ENCODE assay signal across 8 mouse cellular contexts in the genomic region with DNA sequence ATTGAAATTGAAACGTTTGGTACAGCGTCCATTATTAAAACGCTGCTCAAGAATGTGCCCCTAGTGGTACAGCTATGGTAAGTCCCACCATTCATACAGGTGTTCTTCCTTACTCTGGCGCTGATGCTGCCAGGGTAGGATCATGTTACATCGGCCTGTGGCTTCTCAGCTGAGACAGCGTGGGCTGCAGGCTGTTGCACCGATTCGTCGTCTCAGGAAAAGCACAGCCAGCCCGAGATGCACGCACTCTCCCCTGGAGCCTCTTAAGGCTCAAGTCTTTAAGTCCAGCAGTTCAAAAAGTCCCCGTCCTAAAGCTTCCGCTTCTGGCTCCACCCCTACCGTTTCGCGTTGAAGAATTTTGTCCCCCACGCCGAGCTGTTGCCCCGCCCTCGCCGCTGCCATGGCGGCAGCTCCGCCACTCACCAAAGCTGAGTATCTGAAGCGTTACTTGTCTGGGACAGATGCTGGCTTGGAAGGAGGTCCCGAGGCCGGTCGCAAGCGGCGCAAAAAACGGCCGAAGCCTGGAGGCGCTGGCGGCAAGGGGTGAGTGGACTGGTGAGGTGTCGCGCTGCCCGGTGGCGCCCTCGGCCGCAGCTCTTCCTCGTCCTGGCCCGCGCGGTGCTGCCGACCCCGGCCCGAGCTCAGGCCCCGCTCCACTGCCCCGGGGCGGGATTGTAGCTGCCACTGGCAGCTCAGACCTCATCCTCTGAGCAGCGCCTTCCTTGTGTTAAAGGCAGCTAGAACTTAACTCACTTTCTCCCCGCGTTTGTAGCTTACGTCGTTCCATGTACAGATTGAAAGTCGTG. TPM values are rescaled to one million over a fixed set of nuclear protein-coding genes. Genes with fewer than 3 reads are reported as not detected.
DNase-seq lines count a peak whose midpoint lies in the region; ATAC-seq and TF ChIP-seq lines count a peak whose summit lies in the region.

A gene (plus strand): TSS at position 378 of the 806 bp plus-strand sequence.

- H3K36me3 ChIP-seq in forebrain, embryonic 10.5 days (replicated peaks): peaks cover 62% of the 10 kb centered on the region
- peaks cover 51% of the 10 kb centered on the region for H3K36me3 ChIP-seq in heart, embryonic 15.5 days
- H3K36me3 ChIP-seq in liver, embryonic 14.5 days (replicated peaks; ENCODE audit: control insufficient read depth, insufficient read depth, low read depth): peaks cover 23% of the 10 kb centered on the region
- H3K36me3 ChIP-seq in neural tube, embryonic 11.5 days (ENCODE audit: control insufficient read depth, insufficient read depth, low read length): peaks cover 13% of the 10 kb centered on the region
- H3K36me3 ChIP-seq in stomach, postnatal 0 days (ENCODE audit: control insufficient read depth, insufficient read depth, low read length): peaks cover 18% of the 10 kb centered on the region

- H3K27me3 ChIP-seq in forebrain, embryonic 10.5 days (ENCODE audit: poor library complexity, severe bottlenecking): no peaks in the 10 kb centered on the region
- H3K27me3 ChIP-seq in heart, embryonic 15.5 days: no peaks in the 10 kb centered on the region
- no peaks in the 10 kb centered on the region for H3K27me3 ChIP-seq in liver, embryonic 14.5 days (ENCODE audit: control insufficient read depth, insufficient read depth, low read length)
- no peaks in the 10 kb centered on the region for H3K27me3 ChIP-seq in neural tube, embryonic 11.5 days (ENCODE audit: control insufficient read depth, insufficient read depth, low read length)
- H3K27me3 ChIP-seq in stomach, postnatal 0 days (ENCODE audit: control insufficient read depth, insufficient read depth, low read length): no peaks in the 10 kb centered on the region

- WGBS in forebrain, embryonic 10.5 days: under 1% methylated on average over 55 of the region's 55 CpGs
- WGBS in heart, embryonic 15.5 days: under 1% methylated on average over 55 of the region's 55 CpGs
- WGBS in liver, embryonic 14.5 days (ENCODE audit: insufficient replicate concordance): under 1% methylated on average over 55 of the region's 55 CpGs
- WGBS in neural tube, embryonic 11.5 days: under 1% methylated on average over 55 of the region's 55 CpGs
- under 1% methylated on average over 55 of the region's 55 CpGs for WGBS in stomach, postnatal 0 days

- H3K9ac ChIP-seq in heart, embryonic 15.5 days: peak within 1 kb of the TSS; percentile 92
- peak within 1 kb of the TSS; percentile 95 for H3K9ac ChIP-seq in liver, embryonic 14.5 days (replicated peaks)
- H3K9ac ChIP-seq in neural tube, embryonic 11.5 days (ENCODE audit: low read length): peak within 1 kb of the TSS; percentile 90
- peak within 1 kb of the TSS; percentile 91 for H3K9ac ChIP-seq in stomach, postnatal 0 days (ENCODE audit: low read length)

- no peak for TF ChIP-seq EP300 in liver, embryonic 14.5 days (IDR thresholded peaks at IDR 0.05; ENCODE audit: low read depth)
- no peak for TF ChIP-seq EP300 in stomach, postnatal 0 days (optimal IDR thresholded peaks at IDR 0.05)

- H3K9me3 ChIP-seq in forebrain, embryonic 10.5 days: no peaks in the 10 kb centered on the region
- H3K9me3 ChIP-seq in heart, embryonic 15.5 days (replicated peaks): no peaks in the 10 kb centered on the region
- no peaks in the 10 kb centered on the region for H3K9me3 ChIP-seq in liver, embryonic 14.5 days (ENCODE audit: control insufficient read depth, low read length)
- H3K9me3 ChIP-seq in neural tube, embryonic 11.5 days (ENCODE audit: control insufficient read depth, low read length): no peaks in the 10 kb centered on the region
- no peaks in the 10 kb centered on the region for H3K9me3 ChIP-seq in stomach, postnatal 0 days (ENCODE audit: control insufficient read depth, low read length)

- TF ChIP-seq CTCF in liver, embryonic 14.5 days (IDR thresholded peaks at IDR 0.05; ENCODE audit: low read depth): peak; percentile 77
- peak; percentile 77 for TF ChIP-seq CTCF in stomach, postnatal 0 days (IDR thresholded peaks at IDR 0.05; ENCODE audit: low read depth)

- peak within 1 kb of the TSS; percentile 74 for H3K4me2 ChIP-seq in heart, embryonic 15.5 days
- peak within 1 kb of the TSS; percentile 81 for H3K4me2 ChIP-seq in liver, embryonic 14.5 days (ENCODE audit: low read depth)
- H3K4me2 ChIP-seq in neural tube, embryonic 11.5 days (ENCODE audit: low read depth): peak within 1 kb of the TSS; percentile 76
- H3K4me2 ChIP-seq in stomach, postnatal 0 days (replicated peaks; ENCODE audit: low read depth): peak within 1 kb of the TSS; percentile 68

- peak within 1 kb of the TSS; percentile 93 for H3K27ac ChIP-seq in forebrain, embryonic 10.5 days
- H3K27ac ChIP-seq in heart, embryonic 15.5 days: peak within 1 kb of the TSS; percentile 89
- peak within 1 kb of the TSS; percentile 62 for H3K27ac ChIP-seq in liver, embryonic 14.5 days
- peak within 1 kb of the TSS; percentile 60; the same call in 1 of the 2 replicates for H3K27ac ChIP-seq in neural tube, embryonic 11.5 days (ENCODE audit: low read depth, low read length)
- H3K27ac ChIP-seq in stomach, postnatal 0 days (replicated peaks): peak within 1 kb of the TSS; percentile 82

- peaks cover 24% of the 10 kb centered on the region for H3K4me1 ChIP-seq in forebrain, embryonic 10.5 days
- H3K4me1 ChIP-seq in heart, embryonic 15.5 days (replicated peaks): peaks cover 8% of the 10 kb centered on the region
- peaks cover 7% of the 10 kb centered on the region in 2 experiments for H3K4me1 ChIP-seq in liver, embryonic 14.5 days (replicated peaks; ENCODE audit: control insufficient read depth in 2 of 2, insufficient read depth in 2 of 2, low read length in 1 of 2)
- H3K4me1 ChIP-seq in neural tube, embryonic 11.5 days (ENCODE audit: control insufficient read depth, insufficient read depth, low read length): peaks cover 6% of the 10 kb centered on the region
- peaks cover 3% of the 10 kb centered on the region; the same call in 1 of the 2 replicates for H3K4me1 ChIP-seq in stomach, postnatal 0 days (replicated peaks; ENCODE audit: control insufficient read depth, insufficient read depth)

- DNase-seq in CD8-positive naive resting alpha-beta T cell, adult 2 months (ENCODE audit: low read depth in 2 of 2, low spot score in 2 of 2): peak; percentile 88 to 97
- DNase-seq in c-Kit-positive CD71-negative TER-119-negative erythroid progenitor cells, embryonic 14.5 days (ENCODE audit: low read depth): peak; percentile 90
- DNase-seq in forebrain, embryonic 10.5 days (ENCODE audit: extremely low spot score, low spot score): peak; percentile 89
- DNase-seq in kidney, postnatal 25 days: peak; percentile 93
- DNase-seq in liver, embryonic 14.5 days (ENCODE audit: low read depth in 3 of 3, low spot score in 3 of 3): peak; percentile 78 to 87 (median 81)
- peak; percentile 92 for DNase-seq in neural tube, embryonic 11.5 days (ENCODE audit: low spot score)
- DNase-seq in stomach, postnatal 0 days (ENCODE audit: low spot score): peak; percentile 93

- H3K4me3 ChIP-seq in forebrain, embryonic 10.5 days: peak within 1 kb of the TSS; percentile 86
- peak within 1 kb of the TSS; percentile 95 for H3K4me3 ChIP-seq in heart, embryonic 15.5 days
- peak within 1 kb of the TSS; percentile 69 to 98 for H3K4me3 ChIP-seq in liver, embryonic 14.5 days (ENCODE audit: insufficient read depth in 1 of 2, low read depth in 2 of 2, low read length in 2 of 2)
- H3K4me3 ChIP-seq in neural tube, embryonic 11.5 days (ENCODE audit: low read depth, low read length): peak within 1 kb of the TSS; percentile 92
- H3K4me3 ChIP-seq in stomach, postnatal 0 days (ENCODE audit: low read depth, low read length): peak within 1 kb of the TSS; percentile 96

- ATAC-seq in heart, embryonic 15.5 days (replicated peaks; ENCODE audit: insufficient number of reproducible peaks, insufficient read depth, low FRiP score, low read depth): peak; percentile 89
- ATAC-seq in liver, embryonic 14.5 days (ENCODE audit: insufficient read depth): peak; percentile 90
- peak; percentile 78 for ATAC-seq in neural tube, embryonic 11.5 days (ENCODE audit: insufficient read depth, low FRiP score, low TSS enrichment)
- ATAC-seq in stomach, postnatal 0 days (ENCODE audit: low FRiP score, low TSS enrichment): peak; percentile 92

RNA-seq across cellular contexts. Expression of the gene that starts here (rescaled TPM):
- 32.3 and 33.0 TPM in 2 replicates for polyA plus RNA-seq in forebrain, embryonic 10.5 days (2016; fragmentation: Nextera tagmentation; extraction: Ambion mirVana)
- polyA plus RNA-seq in heart, embryonic 15.5 days (2015; fragmentation: Nextera tagmentation; extraction: Ambion mirVana): 11.5 and 14.6 TPM in 2 replicates
- polyA plus RNA-seq in liver, embryonic 14.5 days (2012; rRNA removed): 3.8 and 4.5 TPM in 2 replicates
- polyA plus RNA-seq in liver, embryonic 14.5 days (2014; fragmentation: Nextera tagmentation; extraction: Ambion mirVana): 5.5 and 6.2 TPM in 2 replicates
- polyA plus RNA-seq in neural tube, embryonic 11.5 days (2014; fragmentation: Nextera tagmentation; extraction: Ambion mirVana): 26.4 and 28.5 TPM in 2 replicates
- 7.6 and 8.8 TPM in 2 replicates for polyA plus RNA-seq in stomach, postnatal 0 days (2015; fragmentation: Nextera tagmentation; extraction: Ambion mirVana)

Comparison
In these comparisons a context has a peak if more than half of its experiments do, and no peak if none do; other contexts are left out.
1. Peak in every context shown above with its lines: DNase-seq, ATAC-seq, H3K4me3 ChIP-seq and H3K27ac ChIP-seq.